In the genomic region with DNA sequence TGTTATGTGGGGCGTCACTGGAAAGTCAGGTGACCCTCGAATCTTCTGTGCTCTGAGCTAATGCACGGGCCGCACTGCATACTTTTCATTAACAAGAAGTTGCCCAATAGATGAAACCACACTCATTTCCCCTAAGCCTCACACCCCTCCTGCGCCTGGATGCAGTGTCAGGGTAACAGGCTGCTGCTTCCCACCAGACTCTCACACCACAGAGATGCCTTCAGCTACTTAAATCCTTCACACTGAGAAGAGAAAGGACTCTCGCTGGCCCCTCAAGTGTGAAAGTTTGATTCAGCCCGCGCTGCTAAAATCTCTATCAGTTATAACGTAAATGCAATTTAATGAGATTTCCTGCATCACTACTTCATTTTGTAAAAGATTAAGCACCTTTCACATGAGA, we compare ENCODE assay signal across 8 mouse cellular contexts. TPM values are rescaled to one million over a fixed set of nuclear protein-coding genes. Genes with fewer than 3 reads are reported as not detected.
DNase-seq lines count a peak whose midpoint lies in the region; ATAC-seq lines count a peak whose summit lies in the region.

No protein-coding gene starts in this region.

- 0 out of 2 replicates have a peak overlapping the region, but pooled peaks have one; percentile 33 for H3K9ac ChIP-seq in lung, embryonic 16.5 days (ENCODE audit: low read length)
- peak overlapping the region; percentile 46; the same call in 1 of the 2 replicates for H3K9ac ChIP-seq in forebrain, embryonic 13.5 days
- H3K9ac ChIP-seq in kidney, embryonic 16.5 days (replicated peaks; ENCODE audit: low read length), result peak overlapping the region; percentile 55
- 0 out of 2 replicates have a peak overlapping the region, but pooled peaks have one; percentile 24 for H3K9ac ChIP-seq in midbrain, embryonic 13.5 days (replicated peaks)

- H3K4me3 ChIP-seq in lung, embryonic 16.5 days (ENCODE audit: low read length), result peak overlapping the region; percentile 32
- peak overlapping the region; percentile 34 for H3K4me3 ChIP-seq in forebrain, embryonic 13.5 days
- peak overlapping the region; percentile 42 for H3K4me3 ChIP-seq in kidney, embryonic 16.5 days (ENCODE audit: low read length)
- peak overlapping the region; percentile 29 for H3K4me3 ChIP-seq in midbrain, embryonic 13.5 days (replicated peaks)

- H3K36me3 ChIP-seq in lung, embryonic 16.5 days (ENCODE audit: control insufficient read depth, insufficient read depth, low read length), result no peaks in the 10 kb centered on the region
- no peaks in the 10 kb centered on the region for H3K36me3 ChIP-seq in forebrain, embryonic 13.5 days (ENCODE audit: poor library complexity, severe bottlenecking)
- no peaks in the 10 kb centered on the region for H3K36me3 ChIP-seq in kidney, embryonic 16.5 days (ENCODE audit: insufficient read depth, low read length)
- no peaks in the 10 kb centered on the region for H3K36me3 ChIP-seq in midbrain, embryonic 13.5 days

- H3K4me1 ChIP-seq in lung, embryonic 16.5 days (replicated peaks; ENCODE audit: control insufficient read depth, insufficient read depth, low read length), result peaks cover 12% of the 10 kb centered on the region
- H3K4me1 ChIP-seq in forebrain, embryonic 13.5 days, result peaks cover 14% of the 10 kb centered on the region
- peaks cover 9% of the 10 kb centered on the region; the same call in 1 of the 2 replicates for H3K4me1 ChIP-seq in kidney, embryonic 16.5 days (ENCODE audit: insufficient read depth, low read length)
- peaks cover 17% of the 10 kb centered on the region for H3K4me1 ChIP-seq in midbrain, embryonic 13.5 days (replicated peaks)

- no peaks in the 10 kb centered on the region for H3K9me3 ChIP-seq in lung, embryonic 16.5 days (ENCODE audit: control insufficient read depth, low read length)
- no peaks in the 10 kb centered on the region for H3K9me3 ChIP-seq in forebrain, embryonic 13.5 days (replicated peaks)
- H3K9me3 ChIP-seq in kidney, embryonic 16.5 days (ENCODE audit: low read length), result no peaks in the 10 kb centered on the region
- H3K9me3 ChIP-seq in midbrain, embryonic 13.5 days, result no peaks in the 10 kb centered on the region

- DNase-seq in lung, postnatal 25 days (ENCODE audit: low spot score), result no peak
- DNase-seq in adrenal gland, adult 8-10 months, result no peak
- no peak for DNase-seq in spleen, adult 12 weeks (ENCODE audit: low spot score)
- DNase-seq in adrenal gland, postnatal 36 days, result no peak

- 27% methylated on average over 9 of the region's 9 CpGs for whole genome bisulfite sequencing in lung, embryonic 16.5 days
- 4% methylated on average over 9 of the region's 9 CpGs for WGBS in forebrain, embryonic 13.5 days
- WGBS in kidney, embryonic 16.5 days, result 17% methylated on average over 9 of the region's 9 CpGs
- 5% methylated on average over 9 of the region's 9 CpGs for WGBS in midbrain, embryonic 13.5 days

- peak overlapping the region; percentile 52 for H3K4me2 ChIP-seq in lung, embryonic 16.5 days (ENCODE audit: low read depth, low read length)
- peak overlapping the region; percentile 62 for H3K4me2 ChIP-seq in forebrain, embryonic 13.5 days
- H3K4me2 ChIP-seq in kidney, embryonic 16.5 days (replicated peaks; ENCODE audit: low read depth, low read length), result peak overlapping the region; percentile 63
- peak overlapping the region; percentile 54 for H3K4me2 ChIP-seq in midbrain, embryonic 13.5 days (replicated peaks)

- H3K27ac ChIP-seq in lung, embryonic 16.5 days (ENCODE audit: low read length), result peak overlapping the region; percentile 55
- H3K27ac ChIP-seq in forebrain, embryonic 13.5 days, result peak overlapping the region; percentile 36; the same call in 1 of the 2 replicates
- H3K27ac ChIP-seq in kidney, embryonic 16.5 days (ENCODE audit: low read length), result no peak overlapping the region
- peak overlapping the region; percentile 76 for H3K27ac ChIP-seq in midbrain, embryonic 13.5 days

- H3K27me3 ChIP-seq in lung, embryonic 16.5 days (ENCODE audit: control insufficient read depth, insufficient read depth, low read depth, low read length), result no peaks in the 10 kb centered on the region
- H3K27me3 ChIP-seq in forebrain, embryonic 13.5 days, result no peaks in the 10 kb centered on the region
- no peaks in the 10 kb centered on the region for H3K27me3 ChIP-seq in kidney, embryonic 16.5 days (ENCODE audit: insufficient read depth, low read length)
- H3K27me3 ChIP-seq in midbrain, embryonic 13.5 days, result no peaks in the 10 kb centered on the region

- ATAC-seq in lung, embryonic 16.5 days (ENCODE audit: low read depth), result 0 out of 2 replicates have a peak, but pooled peaks have one; percentile 23
- peak; percentile 73; the same call in 1 of the 2 replicates for ATAC-seq in forebrain, embryonic 13.5 days
- peak; percentile 47; the same call in 1 of the 2 replicates for ATAC-seq in kidney, embryonic 16.5 days (ENCODE audit: low FRiP score, low TSS enrichment)
- ATAC-seq in midbrain, embryonic 13.5 days, result peak; percentile 91

RNA-seq across cellular contexts. Expression of gene Ednrb, which starts 54.5 kb away (rescaled TPM):
- polyA plus RNA-seq in lung, embryonic 16.5 days (2015; fragmentation: Nextera tagmentation; extraction: Ambion mirVana), result 170 and 172 TPM in 2 replicates
- polyA plus RNA-seq in forebrain, embryonic 13.5 days (2015; fragmentation: Nextera tagmentation; extraction: Ambion mirVana), result 61.9 and 66.5 TPM in 2 replicates
- polyA plus RNA-seq in kidney, embryonic 16.5 days (2015; fragmentation: Nextera tagmentation; extraction: Ambion mirVana), result 52.7 and 57.7 TPM in 2 replicates
- 86.9 and 105 TPM in 2 replicates for polyA plus RNA-seq in midbrain, embryonic 13.5 days (2015; fragmentation: Nextera tagmentation; extraction: Ambion mirVana)
- 10 to 100 TPM; 41.5 to 51.0 (median 42.6) TPM for total RNA-seq in adrenal gland, adult 8-10 months (2022)
- total RNA-seq in adrenal gland, postnatal 36 days (2021), result 10 to 100 TPM; 44.6 to 52.8 TPM

Comparison
In these comparisons a context has a peak if more than half of its experiments do, and no peak if none do; other contexts are left out.
1. ATAC-seq: peak in every context shown above with its lines; median percentile 91 in midbrain, embryonic 13.5 days; 73 in forebrain, embryonic 13.5 days; 47 in kidney, embryonic 16.5 days; 23 in lung, embryonic 16.5 days.